Mouse (Mus musculus) MN1 (cell line): ENCODE measurements at regions not wholly inside any gene's neighbourhood (a gene's known extent, or its start where the extent isn't known, plus 50 kb on each side); places are given as distances from the start of the nearest gene placed in this dataset.
A peak's percentile ranks its signal among the peaks of the same experiment; 100 is the strongest.

Experiments
- DNase-seq: peaks from one replicate; pipeline ENCODE4 v3.0.0-alpha.2; 2016; ENCODE audit warnings: low spot score

- DNase-seq, result no peak
These were observed 502.0 kb downstream of the Sqor start for GRCm38 (mm10) chr2:123267036-123267435.

- peak; percentile 78 for DNase-seq
These were observed 510.1 kb downstream of the Sqor start for GRCm38 (mm10) chr2:123274866-123275735.

GRCm38 (mm10) chr2:123275736-123276330 lies 510.8 kb downstream of the Sqor start:
- peak; percentile 83 for DNase-seq

DNA sequence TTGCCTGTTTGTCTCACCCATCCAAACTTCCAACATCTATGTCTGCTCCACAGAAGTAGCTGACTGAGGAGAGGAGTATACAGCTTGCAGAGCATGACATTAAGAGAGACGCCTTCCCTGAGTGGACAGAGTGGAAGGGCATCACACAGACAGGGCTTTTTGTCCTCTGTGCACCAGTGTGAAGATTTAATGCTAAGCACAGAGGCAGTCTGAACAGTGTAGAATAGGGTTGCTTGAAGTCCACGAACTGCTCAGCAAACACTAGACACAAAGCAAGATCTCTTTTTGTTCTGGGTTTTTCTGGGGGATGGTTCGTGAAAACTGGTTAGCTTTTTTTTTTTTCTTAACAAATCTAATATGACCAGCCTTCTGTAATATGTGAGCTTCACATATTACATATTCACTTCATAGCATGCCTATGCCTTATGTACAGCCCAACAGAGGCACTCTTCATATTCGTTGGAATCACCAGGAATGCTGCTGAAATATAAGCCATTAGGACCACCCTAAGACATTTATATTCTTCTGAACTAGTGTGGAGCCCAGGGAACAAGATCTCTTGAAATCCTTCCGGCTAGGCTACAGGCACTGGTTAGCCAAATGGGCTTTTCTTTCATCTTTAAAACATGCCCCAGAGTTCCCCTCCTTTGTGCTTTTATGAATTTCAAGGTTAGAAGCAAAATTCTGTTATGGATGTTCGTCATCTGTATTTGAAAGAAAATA lies 546.7 kb downstream of the Sqor start:
- no peak for DNase-seq

- DNase-seq, result peak; percentile 77
These were observed 547.2 kb downstream of the Sqor start for GRCm38 (mm10) chr2:123312277-123312617.

DNA sequence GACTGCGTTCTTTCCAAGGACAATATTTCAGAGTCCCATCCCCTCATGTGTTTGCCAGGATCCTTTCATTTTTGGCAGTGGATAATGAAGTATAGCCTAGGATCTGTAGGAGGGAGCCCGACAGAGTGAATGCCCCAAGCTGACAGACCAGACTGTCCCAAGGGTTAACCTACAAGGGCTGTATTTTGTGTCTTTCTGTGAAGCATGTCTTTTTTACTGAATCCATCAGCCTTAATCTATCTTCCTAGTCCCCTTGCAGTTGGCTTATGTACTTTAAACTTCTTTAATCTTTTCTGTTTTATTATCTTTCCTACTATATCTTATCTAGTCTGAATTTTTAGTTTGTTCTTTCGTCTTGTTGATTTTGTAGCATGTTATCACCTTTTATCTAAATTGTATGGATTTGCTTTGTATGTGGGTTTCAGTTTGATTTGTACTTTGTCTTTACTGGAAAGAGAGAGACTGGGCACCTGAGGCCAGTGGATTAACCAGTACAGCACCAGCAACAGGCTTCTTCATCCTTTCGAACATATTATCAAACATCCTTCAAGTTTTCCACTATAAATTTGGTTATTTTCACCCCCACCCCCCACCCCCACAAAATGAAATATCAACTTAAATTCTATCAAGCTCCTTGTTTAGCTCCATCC lies 555.5 kb downstream of the Sqor start:
- DNase-seq, result no peak

DNA sequence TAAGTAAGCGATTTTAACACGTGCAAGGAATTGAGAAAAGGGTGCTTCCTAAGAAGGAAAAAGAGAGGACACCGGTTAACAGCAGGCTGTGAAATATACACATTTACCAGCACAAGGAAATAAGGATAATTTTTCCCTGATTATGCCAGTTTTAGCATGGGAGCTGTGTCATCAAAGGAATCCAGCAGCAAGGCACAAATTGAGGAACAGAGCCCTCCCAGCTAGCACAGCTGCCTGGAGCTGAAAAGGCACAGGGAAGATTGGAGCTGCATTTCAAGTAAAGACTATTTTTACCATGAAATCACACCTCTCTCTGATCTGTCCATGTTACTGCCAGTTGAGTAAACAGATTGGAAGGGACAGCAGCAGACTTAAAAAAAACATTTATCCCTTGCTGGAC lies 558.7 kb downstream of the Sqor start:
- DNase-seq, result no peak

DNA sequence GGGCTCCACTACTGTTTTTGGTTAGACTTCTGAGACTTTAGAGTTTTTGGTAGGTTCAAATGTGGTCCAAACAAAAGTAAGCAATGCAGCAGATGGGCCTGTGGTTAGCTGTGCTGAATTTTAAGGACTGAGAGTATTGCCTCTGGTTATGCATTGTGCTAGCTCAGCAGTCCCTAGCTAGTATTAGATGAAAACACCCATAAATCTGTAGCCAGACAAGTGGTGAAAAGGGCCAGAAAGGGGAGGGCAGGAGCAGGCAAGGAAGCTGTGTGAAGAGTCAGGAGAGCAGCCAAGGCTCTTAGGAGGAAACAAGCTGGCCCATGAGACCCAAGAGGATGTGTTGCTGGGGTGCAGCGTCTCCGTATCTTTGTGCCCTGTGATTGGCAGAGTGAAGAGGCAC lies 559.9 kb downstream of the Sqor start:
- no peak for DNase-seq

GRCm38 (mm10) chr2:123349625-123350346 lies 584.7 kb downstream of the Sqor start:
- DNase-seq, result peak; percentile 58

GRCm38 (mm10) chr2:123364204-123364603 lies 599.2 kb downstream of the Sqor start:
- DNase-seq, result peak; percentile 32

DNA sequence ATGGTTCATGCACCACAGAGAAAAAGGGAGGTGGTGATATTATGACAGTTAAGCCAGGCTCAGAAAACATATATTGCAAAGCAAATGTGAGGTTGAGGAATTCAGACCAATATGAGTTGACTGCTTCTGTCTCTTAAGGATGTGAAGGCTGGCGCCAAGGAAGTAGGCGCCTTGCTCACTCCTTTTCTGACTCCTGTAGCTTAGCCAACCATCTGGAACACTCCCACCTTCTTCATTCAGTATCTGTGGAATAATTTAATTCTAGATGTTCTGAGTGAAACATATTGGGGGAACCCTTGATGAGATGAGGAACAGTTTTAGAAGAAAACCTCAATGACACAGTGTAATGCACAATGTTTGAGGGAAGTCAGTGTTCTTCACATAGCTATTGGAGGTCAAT lies 601.5 kb downstream of the Sqor start:
- no peak for DNase-seq

GRCm38 (mm10) chr2:123385622-123386418 lies 620.8 kb downstream of the Sqor start:
- no peak for DNase-seq

GRCm38 (mm10) chr2:123386773-123387604 lies 622.0 kb downstream of the Sqor start:
- no peak for DNase-seq

DNA sequence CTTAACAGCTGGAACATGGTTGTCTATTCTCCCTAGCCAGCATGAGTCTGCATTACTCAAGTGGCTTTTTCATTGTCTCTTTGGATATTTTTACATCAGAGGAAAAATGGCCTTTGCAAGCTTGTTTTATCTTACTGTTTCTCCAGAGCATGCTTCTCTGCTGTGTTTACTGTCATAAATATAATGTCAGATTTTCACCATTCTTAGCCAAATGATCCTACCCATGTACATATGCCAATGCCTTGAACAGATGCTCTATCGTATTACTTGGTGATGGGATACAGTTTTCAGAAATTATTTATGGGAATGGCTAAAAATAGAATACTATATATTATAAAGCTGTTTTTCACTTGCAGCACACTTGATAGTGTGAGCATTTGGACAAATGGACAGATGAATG lies 625.9 kb downstream of the Sqor start:
- DNase-seq, result no peak

GRCm38 (mm10) chr2:123394296-123394695 lies 629.3 kb downstream of the Sqor start:
- DNase-seq, result no peak

GRCm38 (mm10) chr2:123397551-123397950 lies 632.5 kb downstream of the Sqor start:
- DNase-seq, result no peak

DNA sequence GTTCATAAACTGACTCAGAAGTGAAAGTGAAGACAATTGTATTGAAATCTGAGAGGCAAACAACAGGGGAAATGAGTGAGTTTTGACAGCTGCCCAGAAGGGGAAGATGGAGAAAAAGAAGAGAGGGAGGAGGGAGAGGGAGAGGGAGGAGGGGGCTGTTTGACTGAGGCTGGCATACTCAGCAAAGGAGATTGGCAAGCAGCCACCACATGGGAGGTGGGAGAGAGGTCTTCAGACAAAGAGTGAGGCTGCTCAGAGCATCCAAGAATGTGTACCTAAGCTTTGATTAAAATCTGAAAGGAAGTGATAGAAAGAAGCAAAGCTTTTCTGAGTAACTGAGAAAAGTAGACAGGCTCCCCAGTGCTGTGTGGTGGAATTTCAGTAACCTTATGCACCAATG lies 636.0 kb downstream of the Sqor start:
- DNase-seq, result no peak

DNA sequence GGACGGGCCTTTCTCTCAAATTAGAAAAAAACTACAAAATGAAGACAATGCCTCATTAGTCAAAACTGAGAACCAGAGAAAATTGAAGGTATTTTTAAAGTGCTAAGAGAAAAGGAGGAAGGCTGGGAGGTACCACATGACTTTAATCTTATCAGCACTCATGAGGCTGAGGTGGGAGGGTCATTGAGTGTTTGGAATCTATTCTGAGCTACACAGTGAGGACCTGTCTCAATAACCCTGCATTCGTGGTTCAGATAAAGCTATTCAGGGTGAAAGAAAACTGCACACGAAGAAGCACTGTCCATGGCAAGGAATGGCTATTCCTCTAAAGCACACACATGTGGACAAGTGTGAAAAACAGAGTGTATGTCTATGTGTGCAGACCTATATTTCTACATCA lies 644.0 kb downstream of the Sqor start:
- DNase-seq, result no peak

DNA sequence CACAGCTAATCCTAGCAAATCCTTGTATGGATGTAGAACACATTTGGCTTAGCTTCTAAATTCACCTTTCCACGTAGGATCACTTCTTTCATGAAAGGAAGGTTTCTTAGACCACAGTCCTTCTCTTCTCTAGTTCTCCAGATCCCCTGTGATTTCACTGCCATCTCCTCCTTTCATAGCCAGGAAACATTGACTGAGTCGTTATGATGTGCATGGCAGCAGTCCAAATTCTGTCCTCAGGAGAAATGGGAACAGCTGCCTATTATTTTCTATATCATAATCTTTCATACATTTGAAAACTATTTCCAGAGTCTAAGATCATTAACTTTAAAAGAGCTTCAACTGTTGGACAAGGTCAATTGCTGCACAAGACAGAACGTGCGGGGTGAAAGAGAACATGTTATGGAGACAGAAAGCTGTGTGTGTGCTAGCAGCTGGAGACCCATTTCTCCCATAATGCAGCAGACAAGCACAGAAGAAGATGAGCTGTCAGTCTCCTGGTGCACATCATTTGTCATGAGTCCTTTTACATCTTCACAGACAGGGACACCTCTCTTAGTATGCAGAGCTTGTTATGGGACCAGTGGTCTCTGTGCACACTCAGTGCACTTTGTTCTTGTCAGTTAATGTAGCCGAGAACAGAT lies 631.6 kb upstream of the Sema6d start:
- DNase-seq, result no peak

DNA sequence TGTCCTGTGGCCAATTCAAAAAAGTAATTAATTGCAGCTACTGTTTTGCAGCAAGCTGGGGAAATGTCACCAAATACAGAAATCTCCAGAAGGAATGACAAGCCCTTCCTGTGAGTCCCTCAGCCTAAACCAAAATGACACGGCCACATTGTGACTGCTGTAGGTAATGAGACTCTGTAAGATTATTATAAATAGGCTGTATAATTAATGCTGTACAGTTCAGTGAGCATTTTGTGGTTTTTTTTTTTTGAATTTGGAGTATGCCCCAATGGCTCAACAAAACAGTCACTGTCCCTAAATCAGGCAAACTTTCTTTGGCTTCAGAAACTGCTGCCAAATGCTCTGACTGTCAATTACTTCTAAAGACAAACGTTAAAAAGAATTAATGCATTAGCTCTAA lies 615.9 kb upstream of the Sema6d start:
- DNase-seq, result no peak
